Comparison of ENCODE assay signal across 15 mouse cellular contexts in genomic region chr7:55792280-55792679, GRCm38 (mm10). TPM values are rescaled to one million over a fixed set of nuclear protein-coding genes. Genes with fewer than 3 reads are reported as not detected.
DNase-seq lines count a peak whose midpoint lies in the region; ATAC-seq and TF ChIP-seq lines count a peak whose summit lies in the region.
"Had no signal": no experiment of that assay in that cellular context is flagged by ENCODE, and none has a peak within 500 bp of the region (broad histone marks: within the 10 kb centered on the region; RNA-seq: fewer than 3 reads in every experiment).

No protein-coding gene starts in this region.

- no peak for DNase-seq in hindbrain, embryonic 14.5 days (ENCODE audit: low spot score)
- no peak for DNase-seq in neural tube, embryonic 10.5 days (ENCODE audit: extremely low spot score, low spot score)
- DNase-seq in midbrain, postnatal 0 days (ENCODE audit: low spot score), result no peak
- DNase-seq in kidney, postnatal 4 days, result no peak
- no peak for DNase-seq in retina, postnatal 1 day
- DNase-seq: cerebellum, postnatal 14 days; heart, postnatal 10 days; kidney, postnatal 36 days had no signal

- H3K4me3 ChIP-seq in hindbrain, embryonic 16.5 days (ENCODE audit: low read length), result no peak overlapping the region
- H3K4me3 ChIP-seq in hindbrain, embryonic 14.5 days (replicated peaks; ENCODE audit: low read length), result no peak overlapping the region
- no peak overlapping the region for H3K4me3 ChIP-seq in neural tube, embryonic 13.5 days
- H3K4me3 ChIP-seq in forebrain, embryonic 15.5 days, result no peak overlapping the region
- H3K4me3 ChIP-seq in midbrain, postnatal 0 days (ENCODE audit: low read depth, low read length), result no peak overlapping the region
- H3K4me3 ChIP-seq: embryonic facial prominence, embryonic 10.5 days; intestine, embryonic 15.5 days; stomach, embryonic 15.5 days had no signal

- H3K4me2 ChIP-seq in hindbrain, embryonic 16.5 days (ENCODE audit: low read length), result no peak overlapping the region
- H3K4me2 ChIP-seq in hindbrain, embryonic 14.5 days (replicated peaks), result no peak overlapping the region
- no peak overlapping the region for H3K4me2 ChIP-seq in neural tube, embryonic 13.5 days
- no peak overlapping the region for H3K4me2 ChIP-seq in forebrain, embryonic 15.5 days (replicated peaks)
- no peak overlapping the region for H3K4me2 ChIP-seq in midbrain, postnatal 0 days (ENCODE audit: low read depth, low read length, poor library complexity, severe bottlenecking)
- H3K4me2 ChIP-seq: intestine, embryonic 15.5 days; stomach, embryonic 15.5 days had no signal

- H3K36me3 ChIP-seq in hindbrain, embryonic 16.5 days (ENCODE audit: control insufficient read depth, insufficient read depth, low read length), result peaks cover 10% of the 10 kb centered on the region
- peaks cover 15% of the 10 kb centered on the region for H3K36me3 ChIP-seq in hindbrain, embryonic 14.5 days (replicated peaks; ENCODE audit: control insufficient read depth, insufficient read depth)
- H3K36me3 ChIP-seq in neural tube, embryonic 13.5 days, result peaks cover 14% of the 10 kb centered on the region
- H3K36me3 ChIP-seq in forebrain, embryonic 15.5 days, result peaks cover 13% of the 10 kb centered on the region
- H3K36me3 ChIP-seq in midbrain, postnatal 0 days (ENCODE audit: insufficient read depth, low read length), result peaks cover 13% of the 10 kb centered on the region

- no peaks in the 10 kb centered on the region for H3K27me3 ChIP-seq in hindbrain, embryonic 16.5 days (replicated peaks; ENCODE audit: control insufficient read depth, insufficient read depth, low read length)
- H3K27me3 ChIP-seq in hindbrain, embryonic 14.5 days (ENCODE audit: control insufficient read depth, insufficient read depth, low read length), result no peaks in the 10 kb centered on the region
- H3K27me3 ChIP-seq in neural tube, embryonic 13.5 days, result no peaks in the 10 kb centered on the region
- H3K27me3 ChIP-seq in forebrain, embryonic 15.5 days, result no peaks in the 10 kb centered on the region
- H3K27me3 ChIP-seq in midbrain, postnatal 0 days (ENCODE audit: insufficient read depth, low read length), result no peaks in the 10 kb centered on the region
- H3K27me3 ChIP-seq: intestine, embryonic 15.5 days; stomach, embryonic 15.5 days had no signal

- H3K4me1 ChIP-seq in hindbrain, embryonic 16.5 days (ENCODE audit: control insufficient read depth, insufficient read depth, low read depth, low read length), result peaks cover 14% of the 10 kb centered on the region
- peaks cover 13% of the 10 kb centered on the region for H3K4me1 ChIP-seq in hindbrain, embryonic 14.5 days (replicated peaks; ENCODE audit: control insufficient read depth, insufficient read depth, low read length)
- peaks cover 21% of the 10 kb centered on the region for H3K4me1 ChIP-seq in neural tube, embryonic 13.5 days (replicated peaks)
- H3K4me1 ChIP-seq in forebrain, embryonic 15.5 days, result peaks cover 22% of the 10 kb centered on the region
- no peaks in the 10 kb centered on the region for H3K4me1 ChIP-seq in midbrain, postnatal 0 days (ENCODE audit: insufficient read depth, low read length)
- H3K4me1 ChIP-seq: intestine, embryonic 15.5 days; stomach, embryonic 15.5 days had no signal

- 59% methylated on average over 3 of the region's 3 CpGs for WGBS in hindbrain, embryonic 16.5 days
- WGBS in hindbrain, embryonic 14.5 days, result 69% methylated on average over 3 of the region's 3 CpGs
- 73% methylated on average over 3 of the region's 3 CpGs for WGBS in neural tube, embryonic 13.5 days
- WGBS in forebrain, embryonic 15.5 days, result 57% methylated on average over 3 of the region's 3 CpGs
- 47% methylated on average over 3 of the region's 3 CpGs for WGBS in midbrain, postnatal 0 days

- H3K9ac ChIP-seq in hindbrain, embryonic 16.5 days (ENCODE audit: low read depth, low read length), result 0 out of 2 replicates have a peak overlapping the region, but pooled peaks have one; percentile 7
- no peak overlapping the region for H3K9ac ChIP-seq in hindbrain, embryonic 14.5 days
- H3K9ac ChIP-seq in neural tube, embryonic 13.5 days, result 0 out of 2 replicates have a peak overlapping the region, but pooled peaks have one; percentile 93
- no peak overlapping the region for H3K9ac ChIP-seq in forebrain, embryonic 15.5 days (replicated peaks)
- H3K9ac ChIP-seq in midbrain, postnatal 0 days (replicated peaks; ENCODE audit: low read length, poor library complexity, severe bottlenecking), result no peak overlapping the region
- H3K9ac ChIP-seq: intestine, embryonic 15.5 days; stomach, embryonic 15.5 days had no signal

- ATAC-seq in hindbrain, embryonic 16.5 days, result no peak
- no peak for ATAC-seq in hindbrain, embryonic 14.5 days (ENCODE audit: low FRiP score)
- no peak for ATAC-seq in neural tube, embryonic 13.5 days (ENCODE audit: low read depth)
- no peak for ATAC-seq in forebrain, embryonic 15.5 days (replicated peaks)
- no peak for ATAC-seq in midbrain, postnatal 0 days (ENCODE audit: low FRiP score)
- ATAC-seq: CD4-positive, CD25-positive, alpha-beta regulatory T cell, adult 4 months; intestine, embryonic 15.5 days had no signal

- no peaks in the 10 kb centered on the region for H3K9me3 ChIP-seq in hindbrain, embryonic 16.5 days (ENCODE audit: control insufficient read depth, low read length)
- no peaks in the 10 kb centered on the region for H3K9me3 ChIP-seq in hindbrain, embryonic 14.5 days (ENCODE audit: control insufficient read depth, low read length)
- no peaks in the 10 kb centered on the region for H3K9me3 ChIP-seq in neural tube, embryonic 13.5 days
- no peaks in the 10 kb centered on the region for H3K9me3 ChIP-seq in forebrain, embryonic 15.5 days
- H3K9me3 ChIP-seq in midbrain, postnatal 0 days (ENCODE audit: low read length), result no peaks in the 10 kb centered on the region
- H3K9me3 ChIP-seq: embryonic facial prominence, embryonic 10.5 days; intestine, embryonic 15.5 days; stomach, embryonic 15.5 days had no signal

- no peak overlapping the region for H3K27ac ChIP-seq in hindbrain, embryonic 16.5 days (ENCODE audit: low read depth, low read length)
- no peak overlapping the region for H3K27ac ChIP-seq in hindbrain, embryonic 14.5 days
- H3K27ac ChIP-seq in neural tube, embryonic 13.5 days (replicated peaks), result 0 out of 2 replicates have a peak overlapping the region, but pooled peaks have one; percentile 13
- H3K27ac ChIP-seq in forebrain, embryonic 15.5 days (replicated peaks), result peak overlapping the region; percentile 54
- H3K27ac ChIP-seq in midbrain, postnatal 0 days (ENCODE audit: low read depth, low read length), result no peak overlapping the region
- H3K27ac ChIP-seq: embryonic facial prominence, embryonic 10.5 days; intestine, embryonic 15.5 days; stomach, embryonic 15.5 days had no signal

- peak; percentile 5; the same call in 1 of the 2 replicates for TF ChIP-seq CTCF in midbrain, postnatal 0 days (IDR thresholded peaks at IDR 0.05)

RNA-seq across cellular contexts. Expression of gene Tubgcp5, which starts 1.7 kb away (rescaled TPM):
- polyA plus RNA-seq in hindbrain, embryonic 16.5 days (2015; fragmentation: Nextera tagmentation; extraction: Ambion mirVana), result 34.5 and 35.2 TPM in 2 replicates
- polyA plus RNA-seq in hindbrain, embryonic 14.5 days (2014; fragmentation: Nextera tagmentation; extraction: Ambion mirVana), result 33.3 and 36.7 TPM in 2 replicates
- 38.3 and 38.8 TPM in 2 replicates for polyA plus RNA-seq in neural tube, embryonic 13.5 days (2015; fragmentation: Nextera tagmentation; extraction: Ambion mirVana)
- 39.2 and 42.2 TPM in 2 replicates for polyA plus RNA-seq in forebrain, embryonic 15.5 days (2015; fragmentation: Nextera tagmentation; extraction: Ambion mirVana)
- 17.8 and 27.3 TPM in 2 replicates for total RNA-seq in midbrain, postnatal 0 days (2014; rRNA removed)
- 21.5 and 21.6 TPM in 2 replicates for polyA plus RNA-seq in midbrain, postnatal 0 days (2015; fragmentation: Nextera tagmentation; extraction: Ambion mirVana)

RNA-seq across cellular contexts. Expression of gene Siglech, which starts 24.3 kb away (rescaled TPM):
- 1.5 and 3.1 TPM in 2 replicates for polyA plus RNA-seq in hindbrain, embryonic 16.5 days (2015; fragmentation: Nextera tagmentation; extraction: Ambion mirVana)
- 2.3 and 2.8 TPM in 2 replicates for polyA plus RNA-seq in hindbrain, embryonic 14.5 days (2014; fragmentation: Nextera tagmentation; extraction: Ambion mirVana)
- 1.9 and 2.8 TPM in 2 replicates for polyA plus RNA-seq in neural tube, embryonic 13.5 days (2015; fragmentation: Nextera tagmentation; extraction: Ambion mirVana)
- polyA plus RNA-seq in forebrain, embryonic 15.5 days (2015; fragmentation: Nextera tagmentation; extraction: Ambion mirVana), result 2.6 and 2.9 TPM in 2 replicates
- total RNA-seq in midbrain, postnatal 0 days (2014; rRNA removed), result 2.2 and 4.4 TPM in 2 replicates
- polyA plus RNA-seq in midbrain, postnatal 0 days (2015; fragmentation: Nextera tagmentation; extraction: Ambion mirVana), result 4.1 and 4.5 TPM in 2 replicates
- total RNA-seq: heart, postnatal 10 days had no signal

RNA-seq across cellular contexts. Expression of gene Cyfip1, which starts 49.3 kb away (rescaled TPM):
- 44.8 and 45.1 TPM in 2 replicates for polyA plus RNA-seq in hindbrain, embryonic 16.5 days (2015; fragmentation: Nextera tagmentation; extraction: Ambion mirVana)
- polyA plus RNA-seq in hindbrain, embryonic 14.5 days (2014; fragmentation: Nextera tagmentation; extraction: Ambion mirVana), result 50.0 and 54.3 TPM in 2 replicates
- 47.6 and 49.4 TPM in 2 replicates for polyA plus RNA-seq in neural tube, embryonic 13.5 days (2015; fragmentation: Nextera tagmentation; extraction: Ambion mirVana)
- polyA plus RNA-seq in forebrain, embryonic 15.5 days (2015; fragmentation: Nextera tagmentation; extraction: Ambion mirVana), result 63.0 and 65.3 TPM in 2 replicates
- 41.4 and 49.5 TPM in 2 replicates for total RNA-seq in midbrain, postnatal 0 days (2014; rRNA removed)
- 31.4 and 33.1 TPM in 2 replicates for polyA plus RNA-seq in midbrain, postnatal 0 days (2015; fragmentation: Nextera tagmentation; extraction: Ambion mirVana)

Comparison
In these comparisons a context has a peak if more than half of its experiments do, and no peak if none do; other contexts are left out.
1. H3K9ac ChIP-seq: peak in hindbrain, embryonic 16.5 days (single experiment) and neural tube, embryonic 13.5 days (single experiment); none in hindbrain, embryonic 14.5 days (single experiment), forebrain, embryonic 15.5 days (single experiment) and midbrain, postnatal 0 days (single experiment).
2. H3K27ac ChIP-seq: peak in neural tube, embryonic 13.5 days (single experiment) and forebrain, embryonic 15.5 days (single experiment); none in hindbrain, embryonic 16.5 days (single experiment), hindbrain, embryonic 14.5 days (single experiment) and midbrain, postnatal 0 days (single experiment).